Mouse (Mus musculus) frontal cortex, postnatal 10 days (tissue): ENCODE measurements at regions not wholly inside any gene's neighbourhood (a gene's known extent, or its start where the extent isn't known, plus 50 kb on each side); places are given as distances from the start of the nearest gene placed in this dataset.

ENCODE experiments used
- DNase-seq, 2 experiments: peaks; one replicate each; pipeline ENCODE4 v3.0.0; 2022; ENCODE audit warnings: low spot score in 2 of 2, mixed read lengths in 1 of 2

GRCm38 (mm10) chr11:22644010-22644625 is 132.2 kb downstream of the Tmem17 start:
- DNase-seq = no peak

- no peak for DNase-seq
Observed at GRCm38 (mm10) chr11:22644877-22645276, 133.0 kb downstream of the Tmem17 start.

GRCm38 (mm10) chr11:22646192-22646936 is 134.5 kb downstream of the Tmem17 start:
- DNase-seq = no peak

- no peak for DNase-seq
Observed at GRCm38 (mm10) chr11:22648275-22648674, 136.4 kb downstream of the Tmem17 start.

GRCm38 (mm10) chr11:22650771-22651170 is 138.9 kb downstream of the Tmem17 start:
- DNase-seq = no peak

- DNase-seq = no peak
Observed at GRCm38 (mm10) chr11:22651313-22651712, 139.4 kb downstream of the Tmem17 start.

- no peak for DNase-seq
Observed at GRCm38 (mm10) chr11:22651911-22652310, 140.0 kb downstream of the Tmem17 start.

GRCm38 (mm10) chr11:22652931-22653330 is 141.0 kb downstream of the Tmem17 start:
- no peak for DNase-seq

- no peak for DNase-seq
Observed at GRCm38 (mm10) chr11:22653366-22653765, 141.5 kb downstream of the Tmem17 start.

- DNase-seq = no peak
Observed at GRCm38 (mm10) chr11:22657635-22658034, 145.7 kb downstream of the Tmem17 start.

GRCm38 (mm10) chr11:22661072-22661471 is 149.2 kb downstream of the Tmem17 start:
- no peak for DNase-seq

- DNase-seq = no peak
Observed at GRCm38 (mm10) chr11:22661713-22662551, 150.0 kb downstream of the Tmem17 start.

- no peak for DNase-seq
Observed at GRCm38 (mm10) chr11:22665978-22666377, 154.1 kb downstream of the Tmem17 start.

GRCm38 (mm10) chr11:22666378-22666777 is 154.5 kb downstream of the Tmem17 start:
- no peak for DNase-seq

GRCm38 (mm10) chr11:22668220-22668619 is 156.3 kb downstream of the Tmem17 start:
- no peak for DNase-seq

- no peak for DNase-seq
Observed at GRCm38 (mm10) chr11:22669267-22669666, 157.4 kb downstream of the Tmem17 start.

GRCm38 (mm10) chr11:22671791-22672490 is 160.1 kb downstream of the Tmem17 start:
- no peak for DNase-seq

- no peak for DNase-seq
Observed at GRCm38 (mm10) chr11:22675047-22675446, 163.2 kb downstream of the Tmem17 start.

GRCm38 (mm10) chr11:22675754-22676153 is 163.9 kb downstream of the Tmem17 start:
- no peak for DNase-seq

- no peak for DNase-seq
Observed at GRCm38 (mm10) chr11:22677337-22677736, 165.4 kb downstream of the Tmem17 start.

GRCm38 (mm10) chr11:22684576-22684975 is 172.7 kb downstream of the Tmem17 start:
- DNase-seq = no peak

GRCm38 (mm10) chr11:22690829-22691228 is 169.9 kb downstream of the B3gnt2 start:
- no peak for DNase-seq
